Mouse (Mus musculus): Measurements from ENCODE around the gene Dhrs4. TPM values are rescaled to one million over a fixed set of nuclear protein-coding genes. Genes with fewer than 3 reads are reported as not detected.

Dhrs4 gene
- total RNA-seq, 1 experiment from 2014 or later: 22.9 TPM

DNA sequence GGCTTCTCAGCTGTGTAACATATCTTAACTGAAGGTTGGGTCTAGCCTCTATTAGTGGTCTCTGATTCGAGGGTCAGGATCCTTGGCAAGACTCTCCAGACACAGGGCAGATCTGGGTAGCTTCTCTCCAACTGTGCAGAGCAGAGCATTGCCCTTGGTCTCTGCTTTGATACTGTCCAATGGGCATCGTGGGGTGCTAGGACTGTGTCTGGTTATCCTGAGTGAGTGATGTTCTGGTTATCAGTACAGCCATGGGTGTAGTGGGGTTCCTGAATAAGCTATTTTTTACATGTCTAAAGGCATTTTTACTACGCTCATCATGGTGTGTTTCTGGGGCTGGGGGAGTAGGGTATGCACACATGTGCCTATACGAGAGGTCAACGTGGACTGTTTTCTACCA is 729 bp upstream of the Dhrs4 start:
- ATAC-seq (ENCODE audit: extremely low read depth, insufficient number of reproducible peaks, low FRiP score, poor library complexity, severe bottlenecking): no peak

- ATAC-seq (ENCODE audit: extremely low read depth, insufficient number of reproducible peaks, low FRiP score, poor library complexity, severe bottlenecking): no peak
Measured at GRCm38 (mm10) chr14:55479629-55480028, 1.1 kb downstream of the Dhrs4 start.

- no peak for ATAC-seq (ENCODE audit: extremely low read depth, insufficient number of reproducible peaks, low FRiP score, poor library complexity, severe bottlenecking)
Measured at GRCm38 (mm10) chr14:55484430-55485085, 6.0 kb downstream of the Dhrs4 start.

- ATAC-seq (ENCODE audit: extremely low read depth, insufficient number of reproducible peaks, low FRiP score, poor library complexity, severe bottlenecking): no peak
Measured at GRCm38 (mm10) chr14:55486836-55487235, 8.3 kb downstream of the Dhrs4 start.

GRCm38 (mm10) chr14:55490361-55491201 is 12.0 kb downstream of the Dhrs4 start, which contains the start of gene Carmil3:
Carmil3 (plus strand) TSS chr14:55490651.
- ATAC-seq (ENCODE audit: extremely low read depth, insufficient number of reproducible peaks, low FRiP score, poor library complexity, severe bottlenecking): no peak

DNA sequence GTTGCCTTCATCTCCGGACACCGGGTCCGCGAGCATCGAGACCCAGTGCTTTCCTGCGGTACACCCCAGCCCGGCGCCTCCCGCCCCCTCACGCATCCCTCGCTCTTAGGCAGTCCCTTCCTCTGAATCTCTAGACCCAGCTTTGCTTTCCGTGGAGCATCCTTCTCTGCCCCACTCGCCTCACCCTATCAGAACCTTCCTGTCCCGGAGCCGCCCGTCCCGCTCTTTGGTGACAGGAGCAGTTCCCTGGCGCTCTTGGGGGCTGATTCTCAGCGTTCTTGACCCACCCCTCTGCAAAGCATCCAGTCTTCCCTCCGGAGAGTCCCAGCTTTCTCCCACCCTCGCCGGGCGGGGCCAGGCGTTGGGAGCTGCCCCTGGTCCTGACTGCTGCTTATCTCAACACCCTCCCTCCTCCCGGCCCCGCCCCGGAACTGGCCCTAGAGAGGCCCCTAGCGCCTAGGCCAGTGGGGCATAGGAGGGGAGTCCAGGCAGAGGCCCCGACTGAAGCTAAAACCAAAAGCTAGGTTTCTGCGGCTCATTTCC is 12.8 kb downstream of the Dhrs4 start:
- ATAC-seq (ENCODE audit: extremely low read depth, insufficient number of reproducible peaks, low FRiP score, poor library complexity, severe bottlenecking): 0 out of 2 replicates have a peak, but pooled peaks have one; percentile 8

- no peak for ATAC-seq (ENCODE audit: extremely low read depth, insufficient number of reproducible peaks, low FRiP score, poor library complexity, severe bottlenecking)
Measured at GRCm38 (mm10) chr14:55492103-55492502, 13.5 kb downstream of the Dhrs4 start.

- ATAC-seq (ENCODE audit: extremely low read depth, insufficient number of reproducible peaks, low FRiP score, poor library complexity, severe bottlenecking): no peak
Measured at GRCm38 (mm10) chr14:55495509-55496240, 17.1 kb downstream of the Dhrs4 start.

DNA sequence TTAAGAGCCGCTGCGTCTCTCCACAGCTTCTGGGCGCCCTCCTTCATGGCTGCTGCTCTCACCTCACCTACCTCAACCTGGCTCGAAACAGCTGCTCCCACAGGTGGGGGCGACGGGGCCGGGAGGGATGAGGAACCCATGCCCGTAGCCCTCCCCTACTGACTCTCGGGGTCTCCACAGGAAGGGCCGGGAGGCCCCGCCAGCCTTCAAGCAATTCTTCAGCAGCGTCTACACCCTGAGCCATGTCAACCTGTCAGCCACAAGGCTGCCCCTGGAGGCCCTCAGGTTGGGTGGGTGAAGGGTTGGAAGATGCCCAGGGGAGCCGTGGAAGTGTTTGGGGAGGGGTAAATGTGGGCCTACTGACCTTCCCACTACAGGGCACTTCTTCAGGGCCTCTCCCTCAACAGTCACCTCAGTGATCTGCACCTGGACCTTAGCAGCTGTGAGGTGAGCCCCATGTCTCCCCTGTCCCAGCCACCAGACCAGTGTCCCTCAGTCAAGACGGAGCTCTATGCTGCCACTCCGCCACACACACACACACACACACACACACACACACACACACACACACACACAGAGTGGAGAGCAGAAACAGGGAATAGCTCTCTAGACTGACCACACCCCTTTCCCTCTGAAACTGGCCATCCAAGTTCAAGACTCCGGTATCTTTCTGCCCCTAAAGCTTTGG is 18.3 kb downstream of the Dhrs4 start:
- ATAC-seq (ENCODE audit: extremely low read depth, insufficient number of reproducible peaks, low FRiP score, poor library complexity, severe bottlenecking): no peak

DNA sequence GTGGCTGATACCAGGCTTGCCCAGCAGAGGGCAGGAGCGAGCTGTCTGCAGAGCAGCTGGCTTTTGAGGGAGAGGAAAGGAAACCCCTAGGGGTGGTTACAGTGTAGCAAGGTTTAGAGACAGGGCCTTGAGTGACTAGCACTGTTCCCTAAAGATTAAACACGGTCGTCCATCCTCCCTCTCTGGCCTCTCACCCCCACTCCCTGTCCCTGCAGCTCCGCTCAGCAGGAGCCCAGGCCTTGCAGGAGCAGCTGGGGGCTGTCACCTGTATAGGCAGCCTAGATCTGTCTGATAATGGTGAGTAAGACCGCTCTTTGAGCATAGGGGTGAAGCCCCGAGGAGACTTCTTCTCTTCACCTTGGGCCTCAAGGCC is 18.9 kb downstream of the Dhrs4 start:
- peak; percentile 74 for ATAC-seq (ENCODE audit: extremely low read depth, insufficient number of reproducible peaks, low FRiP score, poor library complexity, severe bottlenecking)

- ATAC-seq (ENCODE audit: extremely low read depth, insufficient number of reproducible peaks, low FRiP score, poor library complexity, severe bottlenecking): no peak
Measured at GRCm38 (mm10) chr14:55505612-55506011, 27.1 kb downstream of the Dhrs4 start.

DNA sequence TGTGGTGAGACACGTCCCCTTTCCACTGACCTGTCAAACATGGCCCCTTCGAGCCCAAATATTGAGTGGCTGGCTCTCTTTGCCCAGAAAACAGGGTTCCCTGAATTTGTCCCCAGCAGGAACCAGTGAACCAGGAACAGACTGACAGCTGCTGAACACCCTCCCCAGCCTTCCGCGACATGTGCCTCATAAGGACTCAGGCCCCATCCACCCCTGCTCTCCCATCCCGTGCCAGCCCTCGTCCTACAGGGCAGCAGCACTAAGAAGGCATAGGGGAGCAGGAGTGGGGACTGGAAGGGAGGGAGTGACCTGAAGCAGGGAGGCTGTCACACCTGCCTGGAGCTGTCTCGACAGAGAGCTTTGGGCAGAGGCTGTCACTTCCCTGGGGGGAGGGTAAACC is 29.2 kb downstream of the Dhrs4 start:
- ATAC-seq (ENCODE audit: extremely low read depth, insufficient number of reproducible peaks, low FRiP score, poor library complexity, severe bottlenecking): no peak

DNA sequence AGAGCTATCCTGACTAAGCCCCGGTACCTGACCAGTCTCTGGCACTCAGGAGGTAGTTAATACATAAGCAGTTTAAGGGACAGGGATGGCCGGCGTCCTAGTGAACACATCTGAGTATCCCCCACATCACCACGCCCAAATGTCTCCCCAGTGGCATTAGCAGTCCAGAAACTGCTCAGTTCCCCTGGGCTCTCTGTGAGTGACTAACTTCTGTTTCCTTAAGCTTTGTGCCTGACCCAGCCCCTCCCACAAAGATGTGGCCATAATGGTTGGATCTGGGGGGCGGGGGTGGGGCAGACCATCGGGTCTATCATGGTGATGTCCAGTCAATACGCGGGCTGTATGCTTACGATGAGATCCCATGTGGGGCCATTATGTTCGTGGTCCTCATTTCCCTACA is 31.0 kb downstream of the Dhrs4 start:
- ATAC-seq (ENCODE audit: extremely low read depth, insufficient number of reproducible peaks, low FRiP score, poor library complexity, severe bottlenecking): no peak

DNA sequence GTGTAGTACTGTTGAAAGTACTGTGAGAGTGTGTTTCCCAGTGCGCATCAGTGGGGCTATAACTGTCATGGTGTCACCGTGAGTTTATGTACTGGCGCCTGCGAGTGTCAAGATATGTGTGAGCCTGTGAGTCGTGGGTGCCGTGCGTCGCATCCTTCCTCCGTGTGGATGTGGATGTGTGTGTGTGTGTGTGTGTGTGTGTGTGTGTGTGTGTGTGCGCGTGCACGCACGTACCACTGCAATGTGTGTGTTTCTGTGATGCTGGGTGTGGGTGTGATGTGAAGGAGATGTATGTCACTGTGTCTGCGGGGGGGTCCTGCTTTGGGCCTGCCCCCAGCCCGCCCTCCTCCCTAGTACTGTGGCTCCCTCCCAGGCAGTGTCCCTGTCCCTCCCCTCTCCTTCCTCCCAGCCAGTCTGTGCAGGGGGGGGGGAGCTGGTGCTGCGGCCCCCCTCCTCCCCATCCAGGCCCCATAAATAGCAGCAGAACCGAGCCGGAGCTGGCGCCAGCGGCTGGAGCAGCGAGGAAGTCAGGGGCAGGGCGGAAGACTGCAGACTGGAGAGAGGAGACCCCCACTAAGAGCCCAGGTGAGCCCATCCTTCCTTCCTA is 31.7 kb downstream of the Dhrs4 start, which contains the start of gene Cpne6:
Gene Cpne6, plus strand, starts transcription at position 321 of the 607 bp plus-strand sequence.
- no peak for ATAC-seq (ENCODE audit: extremely low read depth, insufficient number of reproducible peaks, low FRiP score, poor library complexity, severe bottlenecking)

DNA sequence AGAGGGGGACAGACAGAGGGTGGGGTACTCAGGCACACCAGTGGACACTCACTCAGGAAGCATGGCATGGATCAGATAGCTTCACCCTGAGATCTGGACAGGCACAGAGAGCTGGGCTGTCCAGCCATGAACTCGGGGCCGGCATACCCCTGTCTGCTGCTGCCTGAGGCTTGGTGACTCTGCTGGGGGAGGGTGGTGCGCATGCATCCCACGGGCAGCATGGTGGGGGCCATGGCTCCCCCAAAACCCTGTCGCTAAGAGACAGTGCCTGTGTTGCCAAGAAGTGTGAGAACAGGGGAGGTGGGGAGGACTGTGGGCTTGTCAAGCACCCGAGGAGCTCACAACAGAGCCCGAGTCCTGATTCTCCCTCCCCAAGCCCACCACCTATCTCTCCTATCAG is 32.5 kb downstream of the Dhrs4 start:
- ATAC-seq (ENCODE audit: extremely low read depth, insufficient number of reproducible peaks, low FRiP score, poor library complexity, severe bottlenecking): no peak

DNA sequence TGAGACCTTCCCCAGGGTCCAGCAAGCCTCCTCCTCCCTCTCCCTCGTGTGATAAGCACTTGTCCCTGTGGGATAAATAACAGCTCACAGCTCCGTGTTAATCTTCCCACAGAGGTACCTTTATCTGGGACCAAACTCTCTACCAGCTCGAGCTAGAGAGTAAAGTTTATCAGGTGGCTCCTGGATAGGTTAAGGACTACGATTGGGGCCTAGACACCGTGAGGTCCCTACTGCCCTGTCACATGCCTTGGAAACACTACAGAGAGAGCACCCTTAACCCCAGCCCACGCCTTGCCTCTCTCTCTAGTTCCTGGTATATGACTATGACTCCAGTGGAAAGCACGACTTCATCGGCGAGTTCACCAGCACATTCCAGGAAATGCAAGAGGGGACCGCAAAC is 35.4 kb downstream of the Dhrs4 start:
- ATAC-seq (ENCODE audit: extremely low read depth, insufficient number of reproducible peaks, low FRiP score, poor library complexity, severe bottlenecking): no peak

- no peak for ATAC-seq (ENCODE audit: extremely low read depth, insufficient number of reproducible peaks, low FRiP score, poor library complexity, severe bottlenecking)
Measured at GRCm38 (mm10) chr14:55515846-55516245, 37.3 kb downstream of the Dhrs4 start.

DNA sequence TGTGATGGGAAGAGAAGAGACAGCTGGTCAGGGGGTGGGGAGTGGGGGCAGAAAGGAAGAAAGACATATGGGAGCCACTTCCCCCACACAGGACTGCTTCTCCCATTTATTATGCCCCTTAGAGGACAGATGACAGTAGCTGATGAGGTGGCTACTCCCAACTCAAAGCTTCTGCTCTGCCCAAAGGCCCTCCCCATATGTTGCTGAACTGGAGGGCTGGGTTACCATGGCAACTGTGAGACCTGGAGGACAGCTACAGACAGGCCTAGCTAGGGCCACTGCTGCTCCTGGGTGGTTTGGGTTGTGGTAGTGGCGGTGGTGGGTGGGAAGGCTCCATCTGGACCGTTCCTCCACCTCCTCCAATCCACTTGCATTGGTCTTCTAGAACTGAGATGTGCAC is 40.3 kb downstream of the Dhrs4 start:
- ATAC-seq (ENCODE audit: extremely low read depth, insufficient number of reproducible peaks, low FRiP score, poor library complexity, severe bottlenecking): no peak
